Mouse (Mus musculus) thymus, adult 18-20 months (tissue): ENCODE data around the gene Mms22l.
"Not testable (repeated sequence)": the region's sequence is repeated elsewhere in the genome, so short reads cannot be mapped to it uniquely, and the experiment has no call there.

Experiments used
- DNase-seq, 2 experiments: peaks; one replicate each; pipeline ENCODE4 v3.0.0; 2022; ENCODE audit warnings: mixed read lengths in 2 of 2

The Mms22l gene

GRCm38 (mm10) chr4:24621422-24622187 lies 125.4 kb downstream of the Mms22l start:
- DNase-seq: no peak

- no peak for DNase-seq
Observed at GRCm38 (mm10) chr4:24625951-24626584, 129.8 kb downstream of the Mms22l start.

- no peak for DNase-seq
Observed at GRCm38 (mm10) chr4:24626686-24627085, 130.4 kb downstream of the Mms22l start.

GRCm38 (mm10) chr4:24627871-24628270 lies 131.6 kb downstream of the Mms22l start:
- no peak for DNase-seq

- no peak for DNase-seq
Observed at GRCm38 (mm10) chr4:24630430-24630829, 134.2 kb downstream of the Mms22l start.

- DNase-seq: no peak
Observed at GRCm38 (mm10) chr4:24631177-24631911, 135.1 kb downstream of the Mms22l start.

GRCm38 (mm10) chr4:24642306-24642705 lies 146.1 kb downstream of the Mms22l start:
- DNase-seq: no peak

GRCm38 (mm10) chr4:24644735-24645134 lies 148.5 kb downstream of the Mms22l start:
- DNase-seq: not testable (repeated sequence)
